Mouse (Mus musculus) monocyte, adult 2 months (primary cell): Measurements from ENCODE around the gene Serp2.
"Not testable (repeated sequence)": the region's sequence is repeated elsewhere in the genome, so short reads cannot be mapped to it uniquely, and the experiment has no call there.

Source experiments
- DNase-seq, 2 experiments: peaks; one replicate each; pipeline ENCODE4 v3.0.0; 2022; ENCODE audit warnings: low spot score in 2 of 2, low read depth in 1 of 2

Serp2 gene

DNA sequence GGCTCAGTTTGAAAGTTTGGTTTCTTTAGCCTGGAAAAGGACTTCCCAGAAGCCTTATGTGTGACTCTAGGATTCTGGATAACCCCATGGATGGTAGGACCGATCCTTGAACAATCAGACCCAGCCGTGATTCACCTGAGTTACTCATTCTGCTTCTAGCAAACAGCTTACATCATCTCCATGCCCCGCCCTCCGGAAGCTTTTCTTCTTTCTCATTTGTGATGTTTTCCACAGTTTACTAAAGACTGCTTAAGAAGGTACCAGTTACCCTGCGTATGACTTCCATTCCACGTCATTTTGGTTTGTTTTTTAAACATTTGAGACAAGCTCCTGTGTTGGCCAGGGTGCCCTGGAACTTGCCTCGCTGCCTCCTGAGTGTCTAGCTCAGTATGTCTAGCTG, 13.6 kb upstream of the Serp2 start:
- DNase-seq, result no peak

DNA sequence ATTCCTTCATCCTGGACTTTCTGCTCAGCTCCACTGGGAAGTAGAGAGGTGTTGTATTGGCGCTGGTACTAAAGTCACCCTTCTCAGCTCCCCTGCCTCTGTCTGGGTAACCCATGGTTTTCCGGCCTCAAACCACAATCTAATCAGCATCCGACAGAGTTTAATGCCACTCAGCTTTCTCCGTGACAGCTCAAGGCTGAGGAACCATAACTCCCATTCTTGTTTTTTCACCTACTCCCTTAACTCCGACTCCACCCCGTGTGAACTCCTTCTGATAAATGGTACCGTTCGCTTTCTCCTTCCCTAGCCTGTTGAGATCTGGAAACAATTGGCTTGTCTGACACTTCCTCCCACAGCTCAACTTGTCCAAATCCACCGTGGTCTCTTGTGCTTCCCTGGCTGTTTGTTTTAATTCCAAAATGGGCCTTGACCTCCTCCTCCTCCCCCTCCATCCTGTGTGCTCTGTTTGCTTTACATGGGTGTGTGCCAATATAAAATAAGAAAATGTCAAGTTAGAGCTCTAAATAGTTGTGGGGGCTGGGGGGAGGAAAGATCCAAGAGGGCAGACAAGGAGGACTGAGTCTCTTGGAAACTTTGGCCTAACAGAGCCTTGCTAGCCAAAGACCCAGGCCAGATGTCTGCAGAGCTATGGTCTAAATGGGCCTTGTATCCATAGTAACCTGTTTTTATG, 12.7 kb upstream of the Serp2 start:
- no peak for DNase-seq

GRCm38 (mm10) chr14:76568548-76568947, 11.9 kb upstream of the Serp2 start:
- DNase-seq, result no peak

GRCm38 (mm10) chr14:76567280-76567679, 10.6 kb upstream of the Serp2 start:
- DNase-seq, result no peak

GRCm38 (mm10) chr14:76566711-76567110, 10.0 kb upstream of the Serp2 start:
- DNase-seq, result no peak

DNA sequence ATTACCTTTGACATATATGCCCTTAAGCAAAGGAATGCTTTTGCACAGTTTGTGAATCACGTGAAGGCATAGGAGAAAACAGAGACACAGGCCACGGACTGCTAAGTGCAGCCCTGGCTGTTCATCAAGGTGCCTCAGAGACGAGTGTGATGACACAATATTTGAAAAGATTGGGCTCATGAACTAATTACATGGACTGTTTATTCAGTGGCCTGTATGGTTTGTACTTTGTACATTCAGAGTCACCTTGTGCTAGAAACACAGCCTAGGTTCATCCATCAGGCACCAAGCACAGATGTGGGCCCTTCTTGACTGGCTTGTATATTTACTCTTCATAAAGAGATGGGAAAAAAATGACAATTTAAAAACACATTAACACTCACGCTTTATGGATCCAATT, 9.5 kb upstream of the Serp2 start:
- DNase-seq, result no peak

- no peak for DNase-seq
These were observed 2.5 kb upstream of the Serp2 start for GRCm38 (mm10) chr14:76559208-76559607.

DNA sequence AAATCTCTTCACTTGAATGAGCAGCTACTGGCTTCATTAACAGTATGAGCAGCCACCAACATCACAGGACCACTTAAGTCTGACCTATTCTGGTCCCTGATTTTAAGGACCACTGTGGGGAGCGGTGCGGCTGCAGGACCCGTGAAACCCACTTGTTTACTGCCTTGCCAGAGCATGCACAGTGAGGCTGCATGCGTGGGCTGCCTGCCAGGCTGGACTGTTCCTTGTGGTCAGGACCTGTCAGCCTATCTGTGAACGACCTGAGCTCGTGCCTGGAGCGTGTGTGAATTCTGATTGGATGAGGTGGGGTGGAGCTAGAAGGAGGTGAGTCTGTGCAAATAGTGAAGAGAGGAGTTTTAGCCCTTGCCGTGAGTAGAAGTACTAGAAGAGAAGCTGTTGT, 1.5 kb upstream of the Serp2 start:
- DNase-seq, result not testable (repeated sequence)

DNA sequence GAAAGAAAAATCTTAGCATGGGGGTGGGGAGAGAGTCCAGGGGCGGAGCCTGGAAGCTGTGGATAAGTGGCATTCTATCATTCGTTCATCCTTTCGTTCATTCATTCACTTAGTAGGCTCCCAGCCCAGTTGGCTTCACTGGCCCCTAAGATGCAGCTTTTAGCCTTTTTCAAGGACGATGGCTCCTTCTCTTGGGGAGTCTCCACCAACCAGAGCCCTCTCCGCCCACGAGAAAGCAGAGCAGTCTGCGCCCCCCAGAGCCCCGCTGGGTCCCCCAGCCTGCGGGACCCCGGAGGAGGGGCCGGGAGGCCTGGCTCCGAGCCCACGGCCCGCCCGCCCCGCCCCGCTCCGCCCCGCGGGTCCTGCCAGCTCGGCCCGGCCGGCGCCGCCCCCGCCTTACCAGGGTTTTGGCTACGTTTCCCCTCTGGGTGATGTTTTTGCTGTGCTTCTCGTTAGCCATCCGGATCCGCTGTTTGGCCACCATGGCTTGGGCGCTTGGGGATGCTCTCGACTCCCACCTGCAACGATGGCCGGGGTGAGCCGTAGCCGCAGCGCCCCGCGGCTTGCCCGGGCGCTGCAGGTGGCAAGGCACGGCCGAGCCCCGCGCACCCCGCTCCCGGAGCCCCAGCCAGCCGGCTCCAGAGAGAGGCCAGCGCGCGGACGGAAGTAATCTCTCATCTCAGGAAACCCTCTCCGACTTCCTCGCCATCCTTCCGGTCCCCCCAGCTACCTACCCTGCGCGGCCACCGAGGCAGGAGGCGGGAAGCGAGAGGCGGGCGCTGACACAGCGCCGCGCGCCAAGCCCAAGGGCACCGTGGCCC, 448 bp downstream of the Serp2 start:
- DNase-seq, result no peak

DNA sequence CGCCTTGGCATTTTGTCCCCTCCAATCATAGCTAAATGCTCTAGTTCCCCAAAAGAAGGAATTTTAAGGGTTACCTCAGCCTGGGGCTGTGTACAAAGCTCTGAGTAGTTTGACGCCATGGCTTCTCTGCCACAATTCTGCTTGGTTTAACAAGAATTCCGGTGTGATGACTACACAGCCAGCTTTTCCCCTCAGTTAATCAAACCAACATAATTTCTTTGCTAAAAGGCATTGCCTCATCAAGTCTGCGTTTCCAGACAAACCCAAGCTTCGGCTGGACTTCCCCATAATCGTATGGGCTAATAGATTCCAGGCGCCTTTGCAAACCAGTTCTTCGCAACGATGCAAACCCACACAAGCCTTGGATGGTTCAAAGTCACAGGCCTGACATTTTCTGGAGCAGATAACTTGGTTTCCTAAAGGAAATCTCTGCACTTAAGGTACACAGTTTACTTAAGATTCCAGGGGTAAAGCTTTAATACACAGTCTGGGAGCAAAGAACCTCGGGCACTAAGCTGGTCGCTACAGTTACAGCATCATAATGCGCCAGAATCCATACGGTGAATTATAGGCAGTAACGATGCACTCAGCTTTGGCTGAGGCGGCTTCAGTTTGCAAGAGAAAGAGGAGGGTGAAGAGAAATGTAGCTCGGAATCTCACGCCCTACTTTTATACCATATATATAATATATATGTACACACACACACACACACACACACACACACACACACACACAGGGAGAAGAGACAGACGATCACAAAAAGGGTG, 1.2 kb downstream of the Serp2 start:
- no peak for DNase-seq

DNA sequence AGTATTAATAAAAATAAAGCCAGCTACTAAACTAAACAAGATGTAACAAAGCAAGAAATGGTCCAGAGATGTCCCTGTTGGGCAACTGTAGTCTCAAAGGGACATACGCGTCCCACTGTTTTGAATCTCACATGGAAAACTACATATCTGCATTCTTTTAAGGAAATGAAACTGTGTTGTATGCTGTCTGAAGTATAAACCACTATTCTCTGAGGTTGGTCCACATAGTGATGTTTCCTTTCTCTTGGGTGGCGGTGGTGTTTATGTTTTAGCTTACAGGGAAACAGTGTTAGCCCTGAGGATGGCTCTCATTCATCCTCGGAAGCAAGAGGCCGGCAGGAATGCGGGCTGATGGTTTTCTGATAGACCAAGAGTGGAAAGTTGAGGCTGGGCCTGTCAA, 12.6 kb downstream of the Serp2 start:
- no peak for DNase-seq

GRCm38 (mm10) chr14:76541341-76541740, 15.3 kb downstream of the Serp2 start:
- no peak for DNase-seq

DNA sequence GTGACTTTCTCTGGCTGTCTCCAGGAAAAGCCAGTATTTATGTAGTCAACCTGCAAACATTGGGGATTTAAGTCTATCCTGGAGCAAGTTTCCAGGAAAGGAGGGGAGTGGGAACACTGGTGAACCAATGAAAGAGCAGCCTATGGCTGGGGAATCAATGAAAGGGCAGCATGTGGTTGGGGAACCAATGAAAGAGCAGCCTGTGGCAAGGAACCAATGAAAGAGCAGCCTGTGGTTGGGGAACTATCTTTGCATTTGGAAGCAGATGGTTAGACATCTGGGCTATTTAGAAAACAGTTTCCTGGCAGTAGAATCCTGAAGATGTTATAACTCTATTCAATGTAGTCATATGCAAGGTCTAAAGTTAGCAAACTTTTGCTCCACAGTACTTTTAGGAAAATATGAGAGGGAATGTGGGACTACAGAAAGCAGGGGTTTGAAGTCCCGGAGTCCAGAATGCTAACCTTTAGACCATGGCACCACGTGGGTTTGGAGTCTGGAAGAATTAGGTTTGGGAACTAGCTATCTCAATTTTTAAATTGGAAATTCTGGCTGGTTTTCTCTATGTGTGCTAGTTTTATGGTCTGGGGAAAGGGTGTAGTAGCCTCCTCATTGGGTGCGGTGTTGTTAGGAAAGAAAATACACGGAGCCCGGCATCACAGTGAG, 16.6 kb downstream of the Serp2 start:
- no peak for DNase-seq

DNA sequence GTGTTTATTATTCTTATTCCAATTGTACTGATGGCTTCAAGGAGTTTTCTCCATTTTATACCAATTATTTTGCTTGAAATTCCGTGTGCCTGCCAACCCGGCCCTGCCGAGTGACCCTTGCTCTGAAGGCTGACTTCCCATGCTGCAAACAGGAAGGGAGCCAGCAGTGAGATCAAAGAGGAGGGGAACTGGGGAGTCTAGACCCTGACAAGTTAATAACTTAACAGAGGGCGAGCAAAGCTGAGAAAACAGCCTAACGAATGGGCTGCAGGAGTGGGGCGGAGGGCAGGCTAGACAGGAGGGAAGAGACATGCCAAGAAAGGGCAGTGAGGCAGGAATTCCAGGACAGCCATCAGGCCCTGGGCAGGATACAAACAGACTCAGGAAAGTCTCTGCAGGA, 19.8 kb downstream of the Serp2 start:
- DNase-seq, result no peak

- DNase-seq, result no peak
These were observed 21.6 kb downstream of the Serp2 start for GRCm38 (mm10) chr14:76535096-76535495.

DNA sequence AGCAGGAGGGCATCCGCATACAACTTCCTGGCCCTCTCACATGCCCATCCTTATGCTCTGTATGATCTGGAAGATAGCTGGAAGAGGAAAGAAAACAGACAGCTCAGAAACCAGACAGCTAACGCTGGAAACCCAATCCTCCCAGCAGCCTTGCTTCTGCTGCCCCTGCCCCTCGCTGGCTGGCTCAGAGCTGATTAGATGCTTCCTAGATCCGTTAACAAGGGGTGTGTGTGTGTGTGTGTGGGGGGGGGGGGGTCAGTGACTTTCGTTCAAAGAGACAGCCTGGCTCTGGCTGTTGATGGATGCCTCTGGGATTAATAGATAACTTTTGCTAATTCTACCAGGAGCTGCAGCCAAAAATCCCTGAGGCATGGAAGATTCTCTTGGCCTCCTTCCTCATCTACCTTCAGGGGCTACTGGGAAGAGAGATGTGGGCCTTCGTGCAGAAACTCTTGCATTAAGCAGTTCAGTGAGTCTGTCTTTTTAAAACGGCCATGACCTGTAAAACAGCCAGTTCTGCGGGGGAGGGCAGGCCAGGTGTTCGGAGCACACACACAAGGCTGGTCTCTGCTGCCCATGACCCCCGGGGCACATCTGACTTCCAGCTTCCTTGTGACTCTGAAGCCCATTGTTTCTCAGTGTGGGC, 23.4 kb downstream of the Serp2 start:
- no peak for DNase-seq

DNA sequence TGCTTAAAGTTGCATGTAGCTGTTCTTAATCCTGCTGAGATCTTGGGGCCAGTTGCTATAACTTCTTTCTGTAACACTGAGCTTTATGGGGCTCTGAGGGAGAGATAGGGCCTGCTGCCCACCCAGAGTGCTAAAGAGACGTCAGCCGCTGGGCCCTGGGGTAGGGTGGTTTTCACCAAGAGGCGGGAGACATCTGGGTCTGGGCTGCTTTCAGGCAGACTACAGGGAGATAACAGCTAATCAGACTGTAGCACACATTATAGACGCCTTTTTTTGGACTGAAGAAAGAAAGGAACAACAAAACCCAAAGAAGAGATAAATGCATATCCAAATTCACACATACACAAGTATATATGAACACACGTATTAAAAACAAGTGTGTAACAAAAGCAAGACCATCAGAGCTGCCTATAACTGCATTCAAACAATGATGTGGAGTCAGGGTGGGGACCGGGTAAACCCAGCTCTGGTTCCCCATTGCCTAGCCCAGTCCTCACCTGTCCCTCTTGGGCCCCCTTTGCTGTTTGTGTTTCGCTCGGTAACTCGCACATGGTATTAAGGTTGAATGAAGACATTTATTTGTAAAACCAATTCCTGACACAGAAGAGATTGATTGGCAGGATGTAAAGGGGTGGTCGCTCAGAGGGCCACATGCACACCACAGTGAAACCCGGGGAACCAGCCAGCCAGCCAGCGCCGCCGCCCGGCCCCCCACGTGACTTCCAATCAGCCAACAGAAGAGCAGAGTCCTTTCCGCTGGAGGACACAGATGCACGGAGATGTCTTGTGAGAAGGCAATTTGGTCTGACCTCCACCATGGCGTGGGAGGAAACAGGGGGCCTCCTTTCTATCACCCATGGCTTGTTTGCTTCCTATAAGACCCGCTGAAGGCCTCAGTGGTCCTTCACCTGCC, 24.2 kb downstream of the Serp2 start:
- DNase-seq, result no peak

- DNase-seq, result no peak
These were observed 25.5 kb downstream of the Serp2 start for GRCm38 (mm10) chr14:76531027-76531660.

GRCm38 (mm10) chr14:76528641-76529040, 28.0 kb downstream of the Serp2 start:
- DNase-seq, result no peak
